Mouse (Mus musculus): ENCODE data around the gene Tmem63c.

- peak; percentile 93 for TF ChIP-seq CTCF (conservative IDR thresholded peaks at IDR 0.05; ENCODE audit: low read length)
- TF ChIP-seq NANOG (IDR thresholded peaks at IDR 0.05; ENCODE audit: borderline replicate concordance, low read length): no peak
These were observed 67.2 kb downstream of the Tmem63c start for GRCm38 (mm10) chr12:87088331-87088730.

Data from E14TG2a.4 (cell line).